ENCODE assay signal across 18 mouse cellular contexts in genomic region chr8:11464707-11464964, GRCm38 (mm10). TPM values are rescaled to one million over a fixed set of nuclear protein-coding genes. Genes with fewer than 3 reads are reported as not detected.
A peak's percentile ranks its signal among the peaks of the same experiment; 100 is the strongest.
DNase-seq lines count a peak whose midpoint lies in the region; ATAC-seq and TF ChIP-seq lines count a peak whose summit lies in the region.
"Had no signal": no experiment of that assay in that cellular context is flagged by ENCODE, and none has a peak within 500 bp of the region (broad histone marks: within the 10 kb centered on the region; RNA-seq: fewer than 3 reads in every experiment).

No protein-coding gene starts in this region.

- no peak overlapping the region for H3K4me3 ChIP-seq in kidney, adult 2 months (ENCODE audit: insufficient read depth, low read depth, low read length)
- H3K4me3 ChIP-seq in megakaryocyte, embryonic 14.5 days (replicated peaks), result peak overlapping the region; percentile 24
- no peak overlapping the region for H3K4me3 ChIP-seq in intestine, embryonic 15.5 days (replicated peaks)
- no peak overlapping the region for H3K4me3 ChIP-seq in forebrain, embryonic 16.5 days (replicated peaks; ENCODE audit: low read length)
- H3K4me3 ChIP-seq: embryonic facial prominence, embryonic 13.5 days; heart, embryonic 10.5 days; liver, embryonic 15.5 days had no signal

- TF ChIP-seq POLR2A in kidney, adult 2 months (IDR thresholded peaks at IDR 0.05; ENCODE audit: low read depth, low read length), result no peak

- no peak overlapping the region for H3K9ac ChIP-seq in intestine, embryonic 15.5 days
- no peak overlapping the region for H3K9ac ChIP-seq in forebrain, embryonic 16.5 days (replicated peaks; ENCODE audit: low read depth, low read length)
- H3K9ac ChIP-seq: embryonic facial prominence, embryonic 13.5 days; hindbrain, embryonic 14.5 days; liver, embryonic 15.5 days had no signal

- no peak for TF ChIP-seq CTCF in kidney, adult 2 months (conservative IDR thresholded peaks at IDR 0.05; ENCODE audit: insufficient read depth, insufficient read length, low read depth, low read length)

- H3K4me1 ChIP-seq in kidney, adult 2 months (ENCODE audit: control insufficient read depth, insufficient read depth, low read length), result peaks cover 51% of the 10 kb centered on the region
- peaks cover 57% of the 10 kb centered on the region for H3K4me1 ChIP-seq in megakaryocyte, embryonic 14.5 days
- peaks cover 10% of the 10 kb centered on the region; the same call in 1 of the 2 replicates for H3K4me1 ChIP-seq in intestine, embryonic 15.5 days (replicated peaks)
- H3K4me1 ChIP-seq in forebrain, embryonic 16.5 days (replicated peaks; ENCODE audit: control insufficient read depth, insufficient read depth, low read length), result no peaks in the 10 kb centered on the region

- no peaks in the 10 kb centered on the region for H3K27me3 ChIP-seq in kidney, adult 2 months (replicated peaks; ENCODE audit: control insufficient read depth, insufficient read depth, low read length)
- H3K27me3 ChIP-seq in megakaryocyte, embryonic 14.5 days (replicated peaks), result peaks cover 36% of the 10 kb centered on the region
- no peaks in the 10 kb centered on the region for H3K27me3 ChIP-seq in intestine, embryonic 15.5 days (replicated peaks)
- no peaks in the 10 kb centered on the region for H3K27me3 ChIP-seq in forebrain, embryonic 16.5 days (replicated peaks; ENCODE audit: control insufficient read depth, insufficient read depth, low read length)
- H3K27me3 ChIP-seq: embryonic facial prominence, embryonic 13.5 days; liver, embryonic 15.5 days had no signal

- ATAC-seq in megakaryocyte, adult 5-6 weeks (ENCODE audit: poor library complexity, severe bottlenecking), result no peak
- no peak for ATAC-seq in intestine, embryonic 15.5 days
- ATAC-seq in forebrain, embryonic 16.5 days, result no peak
- ATAC-seq: forebrain, embryonic 14.5 days had no signal

- H3K9me3 ChIP-seq in megakaryocyte, embryonic 14.5 days, result peaks cover 27% of the 10 kb centered on the region
- H3K9me3 ChIP-seq in intestine, embryonic 15.5 days, result no peaks in the 10 kb centered on the region
- peaks cover 2% of the 10 kb centered on the region; the same call in 1 of the 2 replicates for H3K9me3 ChIP-seq in forebrain, embryonic 16.5 days (ENCODE audit: control insufficient read depth, low read length)
- H3K9me3 ChIP-seq: embryonic facial prominence, embryonic 13.5 days; liver, embryonic 15.5 days had no signal

- H3K4me2 ChIP-seq in intestine, embryonic 15.5 days (replicated peaks), result no peak overlapping the region
- H3K4me2 ChIP-seq in forebrain, embryonic 16.5 days (ENCODE audit: low read length), result no peak overlapping the region
- H3K4me2 ChIP-seq: embryonic facial prominence, embryonic 13.5 days; hindbrain, embryonic 14.5 days; liver, embryonic 15.5 days had no signal

- DNase-seq in kidney, adult 2 months, result no peak
- DNase-seq in kidney, postnatal 10 days, result no peak
- no peak for DNase-seq in thymus, postnatal 4 days
- DNase-seq: adrenal gland, postnatal 25 days; cerebellum, adult 8-10 months; gastrocnemius, postnatal 36 days; heart, postnatal 10 days; lung, postnatal 10 days; thymus, postnatal 25 days had no signal

- H3K36me3 ChIP-seq in kidney, adult 2 months (ENCODE audit: control insufficient read depth, insufficient read depth, low read length), result peaks cover 2% of the 10 kb centered on the region; the same call in 1 of the 2 replicates
- H3K36me3 ChIP-seq in megakaryocyte, embryonic 14.5 days (replicated peaks; ENCODE audit: low read length), result peaks cover 13% of the 10 kb centered on the region
- no peaks in the 10 kb centered on the region for H3K36me3 ChIP-seq in intestine, embryonic 15.5 days
- no peaks in the 10 kb centered on the region for H3K36me3 ChIP-seq in forebrain, embryonic 16.5 days (ENCODE audit: control insufficient read depth, insufficient read depth)
- H3K36me3 ChIP-seq: embryonic facial prominence, embryonic 13.5 days; liver, embryonic 15.5 days had no signal

- H3K27ac ChIP-seq in kidney, adult 2 months (ENCODE audit: insufficient read depth, low read depth, low read length), result peak overlapping the region; percentile 82
- peak overlapping the region; percentile 41; the same call in 1 of the 2 replicates for H3K27ac ChIP-seq in intestine, embryonic 15.5 days
- no peak overlapping the region for H3K27ac ChIP-seq in forebrain, embryonic 16.5 days (ENCODE audit: low read length)
- H3K27ac ChIP-seq: embryonic facial prominence, embryonic 13.5 days; hindbrain, embryonic 14.5 days; liver, embryonic 15.5 days had no signal

- WGBS in kidney, adult 2 months, result 39% methylated on average over 3 of the region's 3 CpGs
- WGBS in intestine, embryonic 15.5 days, result 67% methylated on average over 3 of the region's 3 CpGs
- WGBS in forebrain, embryonic 16.5 days, result 85% methylated on average over 3 of the region's 3 CpGs

RNA-seq across cellular contexts. Expression of gene Rab20, which starts 13.9 kb away (rescaled TPM):
- polyA plus RNA-seq in kidney, adult 2 months (2012; rRNA removed), result 74.5 and 76.5 TPM in 2 replicates
- polyA plus RNA-seq in megakaryocyte, embryonic 14.5 days (2012; ENCODE audit: insufficient read depth, low replicate concordance), result 13.3 TPM in 1 of 2 replicates, not detected in the other
- total RNA-seq in megakaryocyte, adult 5-6 weeks (2015), result 2.5 and 3.5 TPM in 2 replicates
- 3.3 and 7.7 TPM in 2 replicates for total RNA-seq in megakaryocyte, adult 5-6 weeks (2017)
- polyA plus RNA-seq in intestine, embryonic 15.5 days (2015; fragmentation: Nextera tagmentation; extraction: Ambion mirVana), result 14.8 and 16.5 TPM in 2 replicates
- 0.63 and 0.77 TPM in 2 replicates for polyA plus RNA-seq in forebrain, embryonic 16.5 days (2015; fragmentation: Nextera tagmentation; extraction: Ambion mirVana)

RNA-seq across cellular contexts. Expression of gene Naxd, which starts 32.7 kb away (rescaled TPM):
- polyA plus RNA-seq in kidney, adult 2 months (2012; rRNA removed), result 111 and 118 TPM in 2 replicates
- polyA plus RNA-seq in megakaryocyte, embryonic 14.5 days (2012; ENCODE audit: insufficient read depth, low replicate concordance), result 49.5 and 114 TPM in 2 replicates
- 39.8 and 53.9 TPM in 2 replicates for total RNA-seq in megakaryocyte, adult 5-6 weeks (2015)
- total RNA-seq in megakaryocyte, adult 5-6 weeks (2017), result 45.7 and 58.1 TPM in 2 replicates
- polyA plus RNA-seq in intestine, embryonic 15.5 days (2015; fragmentation: Nextera tagmentation; extraction: Ambion mirVana), result 94.4 and 101 TPM in 2 replicates
- 148 and 168 TPM in 2 replicates for polyA plus RNA-seq in forebrain, embryonic 16.5 days (2015; fragmentation: Nextera tagmentation; extraction: Ambion mirVana)
